Mouse (Mus musculus) MEL (cell line): ENCODE data around the gene Frrs1. TPM values are rescaled to one million over a fixed set of nuclear protein-coding genes. Genes with fewer than 3 reads are reported as not detected.

ENCODE experiments used
- DNase-seq: peaks from one replicate; pipeline ENCODE4 v3.0.0; 2011; ENCODE audit warnings: low read depth, low spot score
- H3K27ac ChIP-seq: 2 replicates; pipeline ENCODE4 v1.5.1; 2012; ENCODE audit warnings: low read depth, mild to moderate bottlenecking, control low read depth, low read length, moderate library complexity; ENCODE audit not compliant: control insufficient read depth
- H3K27me3 ChIP-seq, 2 experiments: fragments of 150-350 bp in 1 of 2; sonication (generic) in 1 of 2; 2 replicates each; pipeline ENCODE4 v1.6.1; 2012; ENCODE audit warnings: low read length in 2 of 2, mild to moderate bottlenecking in 2 of 2, improper control_type of control experiment in 1 of 2, moderate library complexity in 1 of 2; ENCODE audit not compliant: insufficient read depth in 2 of 2, control insufficient read depth in 1 of 2
- H3K36me3 ChIP-seq, 2 experiments: 2 replicates each; pipeline ENCODE4 v1.6.1; 2012 to 2014; ENCODE audit warnings: low read length in 2 of 2, improper control_type of control experiment in 1 of 2, inconsistent platforms in 1 of 2, mild to moderate bottlenecking in 1 of 2; ENCODE audit not compliant: insufficient read depth in 2 of 2, control insufficient read depth in 1 of 2
- H3K4me1 ChIP-seq, 2 experiments: fragments of 150-350 bp in 1 of 2; sonication (generic) in 1 of 2; 2 replicates each; pipeline ENCODE4 v1.6.1; 2012; ENCODE audit warnings: low read length in 2 of 2, improper control_type of control experiment in 1 of 2, mild to moderate bottlenecking in 1 of 2; ENCODE audit not compliant: insufficient read depth in 2 of 2, control insufficient read depth in 1 of 2
- H3K4me3 ChIP-seq, 2 experiments: fragments of 150-350 bp in 1 of 2; sonication (generic) in 1 of 2; 2 replicates each; pipeline ENCODE4 v1.5.1; 2012; ENCODE audit warnings: low read depth in 2 of 2, low read length in 2 of 2, mild to moderate bottlenecking in 2 of 2, moderate library complexity in 2 of 2, control low read depth in 1 of 2, improper control_type of control experiment in 1 of 2; ENCODE audit not compliant: control insufficient read depth in 1 of 2, insufficient read depth in 1 of 2
- H3K79me2 ChIP-seq: 2 replicates; pipeline ENCODE4 v1.6.1; 2012; ENCODE audit warnings: mild to moderate bottlenecking, low read length, moderate library complexity; ENCODE audit not compliant: control insufficient read depth, poor library complexity, insufficient read depth
- H3K9ac ChIP-seq: 2 replicates; pipeline ENCODE4 v1.6.1; 2012; ENCODE audit warnings: low read depth, mild to moderate bottlenecking, control low read depth, low read length, moderate library complexity; ENCODE audit not compliant: control insufficient read depth, poor library complexity, severe bottlenecking
- H3K9me3 ChIP-seq: fragments of 150-350 bp; sonication (generic); replicated peaks from 2 replicates; pipeline ENCODE4 v1.6.1; 2012; ENCODE audit warnings: mild to moderate bottlenecking, low read length, improper control_type of control experiment, moderate library complexity; ENCODE audit not compliant: insufficient read depth
- E2F4 ChIP-seq: IDR thresholded peaks from 2 replicates; pipeline ENCODE4 v1.6.1; 2011; ENCODE audit warnings: low read depth, low read length, improper control_type of control experiment, borderline replicate concordance
- EP300 ChIP-seq, 2 experiments: IDR thresholded peaks; 2 replicates each; pipeline ENCODE4 v1.6.1; 2011; ENCODE audit warnings: improper control_type of control experiment in 2 of 2, low read length in 2 of 2, low read depth in 1 of 2, mild to moderate bottlenecking in 1 of 2
- ETS1 ChIP-seq: IDR thresholded peaks from 2 replicates; pipeline ENCODE4 v1.6.1; 2012; ENCODE audit warnings: low read depth, mild to moderate bottlenecking, inconsistent platforms, low read length, improper control_type of control experiment, moderate library complexity
- GATA1 ChIP-seq: IDR thresholded peaks from 2 replicates; pipeline ENCODE4 v1.6.1; 2011; ENCODE audit warnings: low read depth, low read length, improper control_type of control experiment
- MAX ChIP-seq: IDR thresholded peaks from 2 replicates; pipeline ENCODE4 v1.6.1; 2011; ENCODE audit warnings: low read length, improper control_type of control experiment
- MAZ ChIP-seq: IDR thresholded peaks from 2 replicates; pipeline ENCODE4 v1.6.1; 2012; ENCODE audit warnings: low read depth, mild to moderate bottlenecking, inconsistent platforms, low read length, improper control_type of control experiment
- RCOR1 ChIP-seq: IDR thresholded peaks from 2 replicates; pipeline ENCODE4 v1.6.1; 2012; ENCODE audit warnings: low read depth, mild to moderate bottlenecking, inconsistent platforms, low read length, improper control_type of control experiment
- SIN3A ChIP-seq: IDR thresholded peaks from 2 replicates; pipeline ENCODE4 v1.6.1; 2012; ENCODE audit warnings: low read length, improper control_type of control experiment, inconsistent platforms
- TAL1 ChIP-seq: IDR thresholded peaks from 2 replicates; pipeline ENCODE4 v1.6.1; 2012; ENCODE audit warnings: mild to moderate bottlenecking, inconsistent platforms, low read length, moderate library complexity, mixed read lengths
- TCF12 ChIP-seq: IDR thresholded peaks from 2 replicates; pipeline ENCODE4 v1.6.1; 2014; ENCODE audit warnings: low read depth, mild to moderate bottlenecking, inconsistent platforms, low read length, improper control_type of control experiment, moderate library complexity
- UBTF ChIP-seq: IDR thresholded peaks from 2 replicates; pipeline ENCODE4 v1.6.1; 2012; ENCODE audit warnings: low read depth, mild to moderate bottlenecking, inconsistent platforms, low read length, improper control_type of control experiment, moderate library complexity, borderline replicate concordance; ENCODE audit not compliant: insufficient read depth
- USF2 ChIP-seq, 2 experiments: IDR thresholded peaks; 2 replicates each; pipeline ENCODE4 v1.6.1; 2011 to 2012; ENCODE audit warnings: improper control_type of control experiment in 2 of 2, low read length in 2 of 2, borderline replicate concordance in 1 of 2, inconsistent platforms in 1 of 2, low read depth in 1 of 2, mild to moderate bottlenecking in 1 of 2; ENCODE audit not compliant: insufficient read depth in 1 of 2
- polyA plus RNA-seq, 2 experiments: library from polyadenylated mRNA; stranded (reverse) in 1 of 2; unstranded in 1 of 2; fragments of >175 nt in 1 of 2; fragments of >200 nt in 1 of 2; gene quantifications; 2 replicates each; pipeline versions ENCODE4 v1.2.1 to v1.2.4; 2012; ENCODE audit warnings: low replicate concordance in 2 of 2, low read depth in 1 of 2; ENCODE audit not compliant: insufficient read length in 2 of 2, insufficient read depth in 1 of 2, missing spikeins in 1 of 2
- total RNA-seq: library from RNA; depleted of rRNA; stranded (reverse); fragments of 300-350 nt; gene quantifications from 2 replicates; pipeline ENCODE4 v1.2.3, GENCODE M21; 2012

The Frrs1 gene
- total and polyA plus RNA-seq, 3 experiments: 78.5 to 625 (median 84.6) TPM

DNA sequence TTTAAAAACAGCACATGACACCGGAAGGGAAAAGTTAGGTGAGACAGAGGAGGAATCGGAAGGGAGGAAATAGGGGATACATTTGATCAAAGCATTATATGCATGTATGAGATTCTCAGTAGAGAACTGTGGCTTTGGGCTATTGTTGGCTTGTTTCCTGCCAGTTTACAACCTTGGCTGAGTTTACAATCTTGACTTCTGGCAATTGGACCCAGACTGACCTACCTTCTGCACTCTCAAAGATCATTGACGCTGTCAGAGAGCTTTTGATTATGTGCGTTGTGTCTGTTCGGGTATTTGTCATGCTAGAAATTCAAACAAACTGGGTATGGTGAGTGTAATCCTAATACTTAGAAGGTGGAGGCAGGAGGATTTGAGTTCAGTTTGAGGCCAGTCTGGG is 5.2 kb downstream of the Frrs1 start:
- Histone ChIP-seq H3K79me2 (peaks cover 55% of the 10 kb centered on the region), H3K27me3 (no peaks in the 10 kb centered on the region), H3K9ac (peak overlapping the region; percentile 65)
- TF ChIP-seq RCOR1: no peak
- TF ChIP-seq SIN3A: peak; percentile 0; the same call in 1 of the 2 replicates
- TF ChIP-seq, all 39 proteins: peak for 1
- H3K9me3 ChIP-seq: no peaks in the 10 kb centered on the region
- peaks cover 2 to 13% of the 10 kb centered on the region in 2 experiments; a peak in 3 of 4 replicates for H3K4me1 ChIP-seq
- H3K4me3 ChIP-seq: peak overlapping the region; percentile 42 to 66
- H3K27ac ChIP-seq: peak overlapping the region; percentile 82
- peaks cover 11 to 27% of the 10 kb centered on the region in 2 experiments for H3K36me3 ChIP-seq
- DNase-seq: peak; percentile 36

DNA sequence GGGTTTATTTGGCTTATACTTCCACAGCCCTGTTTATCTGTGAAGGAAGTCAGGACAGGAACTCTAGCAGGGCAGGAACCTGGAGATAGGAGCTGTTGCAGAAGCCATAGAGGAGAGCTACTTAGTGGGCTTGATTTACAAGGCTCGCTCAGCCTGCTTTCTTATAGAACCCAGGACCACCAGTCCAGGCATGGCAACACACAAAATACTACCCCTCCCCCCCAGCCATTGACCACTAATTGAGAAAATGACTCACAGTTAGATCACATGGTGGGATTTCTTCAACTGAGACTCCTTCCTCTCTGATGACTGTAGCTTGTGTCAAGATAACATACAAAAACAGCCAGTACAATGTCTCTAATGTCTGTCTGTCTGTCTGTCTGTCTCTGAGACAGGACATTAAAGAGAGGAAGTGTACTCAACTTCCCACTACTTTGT is 6.0 kb downstream of the Frrs1 start:
- Histone ChIP-seq H3K79me2 (peaks cover 56% of the 10 kb centered on the region), H3K27me3 (no peaks in the 10 kb centered on the region), H3K27ac (peak overlapping the region; percentile 80), H3K4me3 (no peak overlapping the region), H3K36me3 (peaks cover 13 to 29% of the 10 kb centered on the region in 2 experiments), H3K9me3 (no peaks in the 10 kb centered on the region), H3K4me1 (peaks cover 2 to 13% of the 10 kb centered on the region in 2 experiments; a peak in 3 of 4 replicates), H3K9ac (peak overlapping the region; percentile 27)
- DNase-seq: peak; percentile 85
- TF ChIP-seq MAZ (no peak), UBTF (no peak), GATA1 (peak; percentile 91), ETS1 (peak; percentile 75), RCOR1 (peak; percentile 88), MAX (no peak), TCF12 (peak; percentile 91), EP300 (IDR thresholded peaks at IDR 0.05; ENCODE audit: low read depth in 1 of 2, low read length in 2 of 2) (peak; percentile 89 to 92), SIN3A (peak; percentile 68; the same call in 1 of the 2 replicates), USF2 (IDR thresholded peaks at IDR 0.05; ENCODE audit: borderline replicate concordance in 1 of 2, insufficient read depth in 1 of 2, low read depth in 1 of 2, low read length in 2 of 2) (no peak), TAL1 (peak; percentile 87)

DNA sequence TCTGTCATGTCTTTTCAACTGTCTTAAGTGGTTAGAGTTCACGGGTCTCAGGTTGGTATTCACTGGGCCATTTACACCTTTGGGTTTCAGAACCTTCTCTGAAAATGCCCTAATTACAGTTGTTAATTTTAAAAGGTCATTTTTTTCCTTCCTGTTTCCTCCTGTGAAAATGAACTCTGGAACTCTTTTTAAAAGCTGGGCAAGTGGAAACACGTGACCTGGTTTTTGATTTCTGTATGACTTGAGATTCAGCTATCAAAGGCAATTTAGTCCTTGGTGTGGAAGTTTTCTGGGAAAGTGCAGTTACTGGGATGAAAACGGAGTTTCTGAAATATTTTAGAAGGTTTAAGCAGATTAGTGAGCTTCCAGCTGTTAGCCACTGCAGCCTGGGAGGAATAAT is 11.1 kb downstream of the Frrs1 start:
- Histone ChIP-seq H3K27ac (no peak overlapping the region), H3K36me3 (peaks cover 23 to 42% of the 10 kb centered on the region in 2 experiments), H3K27me3 (no peaks in the 10 kb centered on the region), H3K79me2 (peaks cover 48% of the 10 kb centered on the region), H3K4me3 (no peak overlapping the region), H3K4me1 (peaks cover 3 to 8% of the 10 kb centered on the region in 2 experiments), H3K9me3 (no peaks in the 10 kb centered on the region), H3K9ac (no peak overlapping the region)
- TF ChIP-seq E2F4: no peak
- no peak for DNase-seq
